Mouse (Mus musculus) neutrophil, adult 59 days (primary cell): ENCODE data around the gene Rxfp2. TPM values are rescaled to one million over a fixed set of nuclear protein-coding genes. Genes with fewer than 3 reads are reported as not detected.

Experiments used
- total RNA-seq, 2 experiments: library from RNA; stranded (reverse); gene quantifications; 1 replicate in 1 of 2; 2 replicates in 1 of 2; pipeline ENCODE4 v1.2.4; 2023

Rxfp2 gene
- total RNA-seq = not detected

DNA sequence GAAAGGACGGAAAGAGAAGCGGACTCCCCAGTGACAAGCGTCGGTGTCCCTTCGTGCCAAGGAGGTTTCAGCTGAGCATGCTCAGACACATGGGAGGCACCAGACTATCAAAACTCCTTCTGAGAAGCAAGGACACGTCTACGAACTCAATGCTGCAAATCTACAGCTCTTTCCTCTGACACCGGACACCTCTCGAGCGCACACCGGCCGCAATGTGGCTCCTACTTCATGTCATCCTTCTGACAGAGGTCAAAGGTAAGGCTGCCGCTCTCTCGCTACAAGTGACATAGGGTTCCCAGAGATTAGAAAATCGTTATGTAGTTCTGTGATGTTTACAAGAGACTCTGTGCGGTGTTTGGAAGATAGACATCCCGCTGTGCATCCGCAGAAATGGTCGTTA lies at the start of gene Rxfp2:
Rxfp2 (plus strand) TSS at position 20 of the 400 bp plus-strand sequence.

GRCm38 (mm10) chr5:150118455-150119241 lies 100.2 kb downstream of the Rxfp2 start, which contains the start of gene Fry:
Gene Fry, plus strand, starts transcription at chr5:150118645.

Other genes with a start within 250 kb of the Rxfp2 start
- gene Fry, start 100.0 kb downstream of the Rxfp2 start, total RNA-seq = 100 to 1,000 TPM; 166 to 178 TPM